In the genomic region with DNA sequence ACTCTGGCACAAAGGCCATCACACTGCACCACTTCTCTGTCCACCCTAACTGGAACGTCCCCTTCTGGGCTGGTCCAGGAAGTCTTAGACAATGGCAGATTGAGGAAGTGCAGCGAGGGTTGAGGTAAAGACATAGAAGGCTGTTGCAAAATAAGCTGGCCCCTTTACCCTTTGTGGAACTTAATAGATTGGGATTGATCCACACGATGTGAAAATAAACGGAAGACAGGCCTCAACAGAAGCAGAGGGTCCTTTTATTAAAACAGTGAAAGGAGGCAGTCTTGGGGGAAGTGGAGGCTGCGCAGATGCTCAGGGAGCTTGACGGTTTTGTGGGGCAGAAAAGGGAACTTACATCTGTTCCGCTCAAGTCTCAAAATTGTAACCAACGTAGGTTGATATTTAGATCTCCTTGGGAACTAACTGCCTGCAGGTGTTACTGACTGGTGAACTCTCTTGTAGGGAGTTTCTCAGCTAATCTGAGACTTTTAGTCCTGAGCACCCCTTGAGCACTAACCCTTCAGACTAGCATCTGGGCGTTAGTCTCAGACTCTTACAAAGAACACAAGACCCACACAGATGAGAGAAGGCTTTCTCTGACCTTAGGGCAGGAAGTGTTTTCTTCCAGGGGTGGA, we compare ENCODE assay signal across 8 mouse cellular contexts. TPM values are rescaled to one million over a fixed set of nuclear protein-coding genes. Genes with fewer than 3 reads are reported as not detected.
DNase-seq lines count a peak whose midpoint lies in the region; ATAC-seq and TF ChIP-seq lines count a peak whose summit lies in the region.

A gene (plus strand): TSS at position 546 of the 632 bp plus-strand sequence.

- H3K36me3 ChIP-seq in heart, embryonic 14.5 days (ENCODE audit: control insufficient read depth, insufficient read depth, low read length) = no peaks in the 10 kb centered on the region
- no peaks in the 10 kb centered on the region for H3K36me3 ChIP-seq in liver, embryonic 14.5 days (replicated peaks; ENCODE audit: control insufficient read depth, insufficient read depth, low read depth)

- TF ChIP-seq CTCF in brain, embryonic 14.5 days (IDR thresholded peaks at IDR 0.05; ENCODE audit: borderline replicate concordance, extremely low read depth, insufficient read depth, insufficient read length) = no peak
- no peak for TF ChIP-seq CTCF in liver, embryonic 14.5 days (IDR thresholded peaks at IDR 0.05; ENCODE audit: low read depth)

- H3K27me3 ChIP-seq in heart, embryonic 14.5 days (ENCODE audit: control insufficient read depth, insufficient read depth, low read length) = no peaks in the 10 kb centered on the region
- H3K27me3 ChIP-seq in liver, embryonic 14.5 days (ENCODE audit: control insufficient read depth, insufficient read depth, low read length) = no peaks in the 10 kb centered on the region

- peak; percentile 96 for DNase-seq in heart, adult 11 months
- DNase-seq in heart, postnatal 14 days = no peak
- peak; percentile 14 for DNase-seq in brain, embryonic 14.5 days (ENCODE audit: low read depth)
- no peak for DNase-seq in liver, embryonic 14.5 days (ENCODE audit: low read depth in 3 of 3, low spot score in 3 of 3)
- DNase-seq in naive thymus-derived CD4-positive, alpha-beta T cell, adult 2 months (ENCODE audit: low read depth) = peak; percentile 81
- no peak for DNase-seq in cerebellum, postnatal 4 days (ENCODE audit: low spot score in 2 of 2)
- no peak for DNase-seq in testis, postnatal 14 days (ENCODE audit: low spot score)

- peak within 1 kb of the TSS; percentile 69 for H3K4me2 ChIP-seq in heart, embryonic 14.5 days (ENCODE audit: low read length)
- H3K4me2 ChIP-seq in liver, embryonic 14.5 days (ENCODE audit: low read depth) = peak within 1 kb of the TSS; percentile 89

- no peak for TF ChIP-seq EP300 in liver, embryonic 14.5 days (IDR thresholded peaks at IDR 0.05; ENCODE audit: low read depth)

- 35% methylated on average over 9 of the region's 9 CpGs for WGBS in heart, embryonic 14.5 days
- 5% methylated on average over 9 of the region's 9 CpGs for WGBS in liver, embryonic 14.5 days (ENCODE audit: insufficient replicate concordance)

- peak within 1 kb of the TSS; percentile 21; the same call in 1 of the 2 replicates for H3K9ac ChIP-seq in heart, embryonic 14.5 days (ENCODE audit: low read length)
- H3K9ac ChIP-seq in liver, embryonic 14.5 days (replicated peaks) = peak within 1 kb of the TSS; percentile 73

- no peak within 1 kb of the TSS for H3K27ac ChIP-seq in heart, embryonic 14.5 days (replicated peaks in 1 of 2; ENCODE audit: control insufficient read depth in 1 of 2, insufficient read depth in 1 of 2, low read depth in 2 of 2, low read length in 2 of 2)
- peak within 1 kb of the TSS; percentile 74 for H3K27ac ChIP-seq in liver, embryonic 14.5 days

- no peaks in the 10 kb centered on the region for H3K9me3 ChIP-seq in heart, embryonic 14.5 days (ENCODE audit: control insufficient read depth, low read length)
- no peaks in the 10 kb centered on the region for H3K9me3 ChIP-seq in liver, embryonic 14.5 days (ENCODE audit: control insufficient read depth, low read length)

- intact Hi-C loops in heart, postnatal 14 days (cut with DNase I) = no loop called here

- TF ChIP-seq POLR2A in brain, embryonic 14.5 days (IDR thresholded peaks at IDR 0.05; ENCODE audit: borderline replicate concordance, extremely low read depth, insufficient read depth, insufficient read length, poor library complexity, severe bottlenecking) = no peak

- H3K4me3 ChIP-seq in heart, embryonic 14.5 days (ENCODE audit: control insufficient read depth in 1 of 2, insufficient read depth in 1 of 2, low read depth in 1 of 2, low read length in 2 of 2) = peak within 1 kb of the TSS; percentile 34
- peak within 1 kb of the TSS; percentile 55 to 67 for H3K4me3 ChIP-seq in liver, embryonic 14.5 days (ENCODE audit: insufficient read depth in 1 of 2, low read depth in 2 of 2, low read length in 2 of 2)

- peaks cover 2 to 7% of the 10 kb centered on the region in 2 experiments; a peak in 1 of 4 replicates for H3K4me1 ChIP-seq in heart, embryonic 14.5 days (ENCODE audit: control insufficient read depth in 2 of 2, insufficient read depth in 2 of 2, low read length in 2 of 2)
- H3K4me1 ChIP-seq in liver, embryonic 14.5 days (replicated peaks; ENCODE audit: control insufficient read depth in 2 of 2, insufficient read depth in 2 of 2, low read length in 1 of 2) = peaks cover 9 to 18% of the 10 kb centered on the region in 2 experiments

- no peak for ATAC-seq in heart, embryonic 14.5 days (ENCODE audit: insufficient number of reproducible peaks, insufficient read depth, low FRiP score, low read depth)
- ATAC-seq in liver, embryonic 14.5 days (ENCODE audit: insufficient read depth) = peak; percentile 38; the same call in 1 of the 2 replicates

RNA-seq across cellular contexts. Expression of the gene that starts here (rescaled TPM):
- total RNA-seq in heart, postnatal 14 days (2021) = 1 to 10 TPM; 3.3 to 4.5 TPM
- 0.45 and 0.74 TPM in 2 replicates for polyA plus RNA-seq in brain, embryonic 14.5 days (2012; rRNA removed)
- 1.6 and 1.7 TPM in 2 replicates for polyA plus RNA-seq in heart, embryonic 14.5 days (2014; fragmentation: Nextera tagmentation; extraction: Ambion mirVana)
- polyA plus RNA-seq in liver, embryonic 14.5 days (2012; rRNA removed) = 4.3 and 7.3 TPM in 2 replicates
- polyA plus RNA-seq in liver, embryonic 14.5 days (2014; fragmentation: Nextera tagmentation; extraction: Ambion mirVana) = 10.6 and 12.2 TPM in 2 replicates

Comparison
In these comparisons a context has a peak if more than half of its experiments do, and no peak if none do; other contexts are left out.
1. DNase-seq: peak in heart, adult 11 months (single experiment) and naive thymus-derived CD4-positive, alpha-beta T cell, adult 2 months (single experiment); none in heart, postnatal 14 days (0 of 2), liver, embryonic 14.5 days (0 of 3), cerebellum, postnatal 4 days (0 of 2) and testis, postnatal 14 days (single experiment).
2. Peak in DNase-seq in brain, embryonic 14.5 days; RNA of the gene not detected or under 1 TPM.